Mouse (Mus musculus) forebrain, postnatal 0 days (tissue): ENCODE results near the gene Cd300ld2. TPM values are rescaled to one million over a fixed set of nuclear protein-coding genes. Genes with fewer than 3 reads are reported as not detected.
"Not testable (repeated sequence)": the region's sequence is repeated elsewhere in the genome, so short reads cannot be mapped to it uniquely, and the experiment has no call there.

ENCODE experiments used
- ATAC-seq: fragments of 200-750 bp; cut with Nextera tagmentation; 2 replicates; pipeline ENCODE4 v1.8.0; 2017; ENCODE audit warnings: mild to moderate bottlenecking, moderate library complexity
- DNase-seq: peaks from one replicate; pipeline ENCODE4 v3.0.0-alpha.2; 2015
- H3K27ac ChIP-seq: fragments of 300-500 bp; sonication (generic); 2 replicates; pipeline ENCODE4 v1.5.1; 2014; ENCODE audit warnings: low read depth, mild to moderate bottlenecking, antibody characterized with exemption, low read length, moderate library complexity, mixed read lengths
- H3K27me3 ChIP-seq: fragments of 300-500 bp; sonication (generic); 2 replicates; pipeline ENCODE4 v1.6.1; 2014; ENCODE audit warnings: mild to moderate bottlenecking, low read length, mixed read lengths; ENCODE audit not compliant: insufficient read depth
- H3K36me3 ChIP-seq: fragments of 300-500 bp; sonication (generic); 2 replicates; pipeline ENCODE4 v1.6.1; 2014; ENCODE audit warnings: mild to moderate bottlenecking, moderate library complexity; ENCODE audit not compliant: insufficient read depth
- H3K4me1 ChIP-seq: fragments of 300-500 bp; sonication (generic); 2 replicates; pipeline ENCODE4 v1.6.1; 2014; ENCODE audit warnings: antibody characterized with exemption; ENCODE audit not compliant: insufficient read depth
- H3K4me2 ChIP-seq: fragments of 300-500 bp; sonication (generic); 2 replicates; pipeline ENCODE4 v1.6.1; 2014; ENCODE audit warnings: low read depth, mild to moderate bottlenecking, moderate library complexity
- H3K4me3 ChIP-seq: fragments of 300-500 bp; sonication (generic); 2 replicates; pipeline ENCODE4 v1.5.1; 2014; ENCODE audit warnings: low read depth, low read length, mixed read lengths
- H3K9ac ChIP-seq: fragments of 300-500 bp; sonication (generic); 2 replicates; pipeline ENCODE4 v1.6.1; 2014; ENCODE audit warnings: mild to moderate bottlenecking
- H3K9me3 ChIP-seq: fragments of 300-500 bp; sonication (generic); 2 replicates; pipeline ENCODE4 v1.6.1; 2016; ENCODE audit warnings: low read length
- CTCF ChIP-seq: sonication (generic); IDR thresholded peaks from 2 replicates; pipeline ENCODE4 v1.5.1; 2016; ENCODE audit warnings: antibody characterized with exemption, control low read depth, low read depth
- WGBS: fragments of 180-500 bp; shearing (Covaris S2); extraction: QIAGEN DNeasy Blood & Tissue Kit; methylation state at CpG from one replicate; pipeline ENCODE4 v1.1.7; 2014; 5-methylcytosine and 5-hydroxymethylcytosine counted together
- polyA plus RNA-seq: library from polyadenylated mRNA; unstranded; fragments of >200 nt; fragmentation: Nextera tagmentation; extraction: Ambion mirVana; gene quantifications from 2 replicates; pipeline ENCODE4 v1.2.1, GENCODE M21; 2015
- total RNA-seq: library from RNA; depleted of rRNA; stranded (reverse); fragments of >200 nt; gene quantifications from 2 replicates; pipeline ENCODE4 v1.2.3, GENCODE M21; 2014

Cd300ld2 gene
- total and polyA plus RNA-seq, 2 experiments from 2014 or later = not detected

DNA sequence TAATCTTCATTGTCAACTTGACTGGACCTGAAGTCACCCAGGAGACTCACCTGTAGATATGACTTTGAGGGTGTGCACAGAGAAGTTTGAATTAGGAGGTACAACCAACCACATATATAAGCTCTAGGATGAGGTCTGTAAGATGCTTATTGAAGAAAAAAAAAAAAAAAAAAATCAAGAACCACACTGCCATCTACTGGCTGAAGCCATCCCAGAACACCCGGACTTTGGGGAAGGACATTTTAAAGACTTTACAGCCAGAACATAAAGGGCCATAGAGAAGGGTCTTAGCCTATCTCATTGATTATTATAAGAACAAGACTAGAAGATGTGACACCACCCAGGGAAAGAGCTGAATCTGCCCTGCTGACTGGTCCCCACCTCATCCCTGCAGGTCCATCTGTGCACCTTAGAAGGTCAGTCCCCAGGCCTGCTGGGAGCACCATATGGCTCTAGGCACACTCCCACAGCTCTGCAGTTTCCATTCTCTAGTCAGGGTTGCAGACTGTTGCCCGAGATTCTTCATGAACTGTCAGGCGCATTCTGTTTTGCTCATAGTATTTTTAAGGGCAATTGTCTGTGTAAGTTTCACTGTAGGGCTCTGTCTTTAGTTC is 33.4 kb upstream of the Cd300ld2 start:
- Histone ChIP-seq H3K36me3 (no peaks in the 10 kb centered on the region), H3K4me1 (no peaks in the 10 kb centered on the region), H3K9me3 (no peaks in the 10 kb centered on the region), H3K27ac (no peak overlapping the region), H3K27me3 (0 out of 2 replicates have a peak, but pooled peaks cover 3% of the 10 kb centered on the region), H3K4me3 (no peak overlapping the region), H3K4me2 (no peak overlapping the region), H3K9ac (no peak overlapping the region)
- ATAC-seq (no peak), DNase-seq (no peak)
- TF ChIP-seq CTCF = peak; percentile 43; the same call in 1 of the 2 replicates
- WGBS = 50% methylated on average over 3 of the region's 3 CpGs

DNA sequence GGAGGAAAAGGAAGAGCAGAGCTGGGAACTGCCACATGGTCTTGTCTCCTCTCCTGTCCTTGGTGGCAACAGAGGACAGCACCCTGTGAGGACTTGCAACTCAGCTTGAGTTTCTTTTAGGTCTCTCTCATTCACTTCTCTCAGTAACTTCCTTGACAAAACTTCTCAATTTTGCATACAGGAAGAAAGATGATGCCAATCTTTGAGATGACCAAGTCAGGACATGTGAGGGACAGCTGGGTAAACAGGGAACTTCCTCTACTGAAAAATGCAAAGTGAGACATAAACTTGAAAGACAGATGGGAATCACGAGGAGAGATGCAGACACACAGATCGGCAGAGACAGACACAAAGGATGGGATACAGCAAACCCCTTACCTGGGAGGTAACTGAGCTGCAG is 32.3 kb upstream of the Cd300ld2 start, which contains the start of gene Cd300ld3:
TSS of gene Cd300ld3 (minus strand) at position 151 of the 400 bp plus-strand sequence.
- Histone ChIP-seq H3K27ac (no peak within 1 kb of the TSS), H3K36me3 (no peaks in the 10 kb centered on the region), H3K9ac (no peak within 1 kb of the TSS), H3K9me3 (no peaks in the 10 kb centered on the region), H3K4me2 (no peak within 1 kb of the TSS), H3K27me3 (0 out of 2 replicates have a peak, but pooled peaks cover 3% of the 10 kb centered on the region), H3K4me1 (no peaks in the 10 kb centered on the region), H3K4me3 (no peak within 1 kb of the TSS)
- no peak for ATAC-seq
- 82% methylated on average over 2 of the region's 2 CpGs for WGBS
- TF ChIP-seq CTCF = no peak
- DNase-seq = no peak

DNA sequence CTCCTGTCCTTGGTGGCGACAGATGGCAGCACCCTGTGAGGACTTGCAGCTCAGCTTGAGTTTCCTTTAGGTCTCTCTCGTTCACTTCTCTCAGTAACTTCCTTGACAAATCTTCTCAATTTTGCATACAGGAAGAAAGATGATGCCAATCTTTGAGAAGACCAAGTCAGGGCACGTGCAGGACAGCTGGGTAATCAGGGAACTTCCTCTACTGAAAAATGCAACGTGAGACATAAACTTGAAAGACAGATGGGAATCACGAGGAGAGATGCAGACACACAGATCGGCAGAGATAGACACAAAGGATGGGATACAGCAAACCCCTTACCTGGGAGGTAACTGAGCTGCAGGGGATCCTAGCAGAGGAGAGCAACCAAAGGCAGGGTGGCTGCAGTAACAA is 21.7 kb upstream of the Cd300ld2 start, which contains the start of gene Cd300ld5:
TSS of gene Cd300ld5 (minus strand) at position 101 of the 400 bp plus-strand sequence.
- no CpG with 5 or more reads among the region's 6 CpGs for WGBS
- not testable (repeated sequence) for H3K27me3 ChIP-seq, H3K4me2 ChIP-seq, H3K27ac ChIP-seq, H3K9ac ChIP-seq, DNase-seq, ATAC-seq, H3K9me3 ChIP-seq, H3K36me3 ChIP-seq, H3K4me1 ChIP-seq, H3K4me3 ChIP-seq

DNA sequence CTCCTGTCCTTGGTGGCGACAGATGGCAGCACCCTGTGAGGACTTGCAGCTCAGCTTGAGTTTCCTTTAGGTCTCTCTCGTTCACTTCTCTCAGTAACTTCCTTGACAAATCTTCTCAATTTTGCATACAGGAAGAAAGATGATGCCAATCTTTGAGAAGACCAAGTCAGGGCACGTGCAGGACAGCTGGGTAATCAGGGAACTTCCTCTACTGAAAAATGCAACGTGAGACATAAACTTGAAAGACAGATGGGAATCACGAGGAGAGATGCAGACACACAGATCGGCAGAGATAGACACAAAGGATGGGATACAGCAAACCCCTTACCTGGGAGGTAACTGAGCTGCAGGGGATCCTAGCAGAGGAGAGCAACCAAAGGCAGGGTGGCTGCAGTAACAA is 10.9 kb upstream of the Cd300ld2 start, which contains the start of gene Cd300ld4:
TSS of gene Cd300ld4 (minus strand) at position 101 of the 400 bp plus-strand sequence.
- not testable (repeated sequence) for H3K27ac ChIP-seq, H3K9ac ChIP-seq, H3K4me2 ChIP-seq, H3K4me1 ChIP-seq, H3K27me3 ChIP-seq, DNase-seq, ATAC-seq, H3K9me3 ChIP-seq, H3K4me3 ChIP-seq, H3K36me3 ChIP-seq
- WGBS = no CpG with 5 or more reads among the region's 6 CpGs

DNA sequence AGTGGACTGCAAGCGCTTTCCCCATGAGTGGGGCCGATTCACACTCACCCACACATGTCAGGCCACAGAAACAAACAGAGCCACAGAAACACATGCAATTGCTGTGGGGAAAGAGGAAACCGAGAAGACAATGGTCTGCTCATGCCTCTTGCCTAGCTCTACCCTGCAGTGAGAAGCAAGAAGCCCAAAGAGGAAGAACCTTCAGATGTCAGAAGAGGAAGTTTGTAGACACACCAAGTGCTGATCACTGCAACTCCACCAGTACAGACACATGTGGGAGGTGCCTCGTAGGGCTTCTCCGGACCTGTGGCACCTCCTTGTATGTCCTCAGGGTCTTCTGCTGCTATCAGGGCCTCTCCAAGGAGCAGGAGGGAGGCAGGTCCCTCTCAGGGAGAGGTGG is 11.9 kb downstream of the Cd300ld2 start:
- DNase-seq = no peak
- no peak overlapping the region for H3K27ac ChIP-seq

DNA sequence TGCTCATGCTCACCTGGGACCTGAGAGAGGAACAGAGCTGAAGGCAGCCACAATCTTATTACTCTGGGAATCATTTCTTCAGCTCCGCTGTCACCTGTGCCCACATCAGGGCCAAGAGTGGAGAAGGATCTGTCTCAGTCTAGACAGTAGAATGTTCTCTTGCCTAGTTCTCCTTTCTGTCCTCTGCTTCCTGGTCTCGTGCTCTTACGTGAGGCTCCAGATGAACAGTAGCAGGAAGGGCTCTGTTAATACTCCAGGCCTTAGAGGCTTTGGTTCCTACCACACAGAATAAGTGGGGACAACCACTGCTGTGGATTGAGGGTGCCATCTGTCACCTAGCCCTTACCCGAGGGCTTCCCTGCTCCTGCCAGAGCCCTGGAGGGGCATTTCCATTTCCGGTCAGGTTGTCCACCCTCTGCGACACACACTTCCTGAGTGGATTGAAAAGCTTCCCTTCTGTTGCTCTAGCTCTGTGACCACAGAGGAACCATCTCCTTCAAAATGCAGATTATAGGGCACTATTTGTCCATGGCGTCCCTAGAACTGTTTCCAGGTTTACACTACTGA is 14.4 kb downstream of the Cd300ld2 start, which contains the start of gene Cd300c2:
TSS of gene Cd300c2 (minus strand) at position 407 of the 567 bp plus-strand sequence.
- TF ChIP-seq CTCF = no peak

More for the DNA sequence above, 11.9 kb downstream of the Cd300ld2 start:
- H3K36me3 ChIP-seq = no peaks in the 10 kb centered on the region
- WGBS = 91% methylated on average over 5 of the region's 5 CpGs
- H3K4me3 ChIP-seq = no peak overlapping the region
- H3K4me1 ChIP-seq = no peaks in the 10 kb centered on the region
- no peak for TF ChIP-seq CTCF
- H3K27me3 ChIP-seq = no peaks in the 10 kb centered on the region
- H3K9me3 ChIP-seq = no peaks in the 10 kb centered on the region
- H3K4me2 ChIP-seq = no peak overlapping the region
- no peak overlapping the region for H3K9ac ChIP-seq
- no peak for ATAC-seq

DNA sequence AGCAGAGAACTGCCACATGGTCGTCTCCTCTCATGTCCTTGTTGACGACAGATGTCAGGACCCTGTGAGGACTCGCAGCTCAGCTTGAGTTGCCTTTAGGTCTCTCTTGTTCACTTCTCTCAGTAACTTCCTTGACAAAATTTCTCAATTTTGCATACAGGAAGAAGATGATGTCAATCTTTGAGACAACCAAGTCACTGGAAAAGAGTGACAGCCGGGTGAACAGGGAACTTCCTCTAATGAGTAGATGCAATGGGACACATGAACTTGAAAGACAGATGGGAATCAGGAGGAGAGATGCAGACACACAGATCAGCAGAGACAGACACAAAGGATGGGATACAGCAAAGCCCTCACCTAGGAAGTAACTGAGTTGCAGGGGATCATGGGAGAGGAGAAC is 26.2 kb downstream of the Cd300ld2 start, which contains the start of gene Cd300ld:
TSS of gene Cd300ld (minus strand) at position 130 of the 400 bp plus-strand sequence.
- Histone ChIP-seq H3K27ac (no peak within 1 kb of the TSS), H3K36me3 (no peaks in the 10 kb centered on the region), H3K27me3 (no peaks in the 10 kb centered on the region; the same call in 1 of the 2 replicates), H3K9ac (no peak within 1 kb of the TSS), H3K4me2 (no peak within 1 kb of the TSS), H3K4me1 (no peaks in the 10 kb centered on the region), H3K4me3 (no peak within 1 kb of the TSS), H3K9me3 (no peaks in the 10 kb centered on the region)
- no peak for DNase-seq
- ATAC-seq = no peak
- WGBS = 76% methylated on average over 4 of the region's 4 CpGs
- no peak for TF ChIP-seq CTCF

More for the DNA sequence above, 14.4 kb downstream of the Cd300ld2 start, which contains the start of gene Cd300c2:
- no peak for DNase-seq
- Histone ChIP-seq H3K36me3 (no peaks in the 10 kb centered on the region), H3K9me3 (no peaks in the 10 kb centered on the region), H3K4me2 (no peak within 1 kb of the TSS), H3K9ac (no peak within 1 kb of the TSS), H3K4me1 (no peaks in the 10 kb centered on the region), H3K4me3 (no peak within 1 kb of the TSS), H3K27me3 (no peaks in the 10 kb centered on the region), H3K27ac (no peak within 1 kb of the TSS)
- 85% methylated on average over 7 of the region's 7 CpGs for WGBS
- no peak for ATAC-seq
